11 mouse cellular contexts compared by ENCODE assay signal in the genomic region with DNA sequence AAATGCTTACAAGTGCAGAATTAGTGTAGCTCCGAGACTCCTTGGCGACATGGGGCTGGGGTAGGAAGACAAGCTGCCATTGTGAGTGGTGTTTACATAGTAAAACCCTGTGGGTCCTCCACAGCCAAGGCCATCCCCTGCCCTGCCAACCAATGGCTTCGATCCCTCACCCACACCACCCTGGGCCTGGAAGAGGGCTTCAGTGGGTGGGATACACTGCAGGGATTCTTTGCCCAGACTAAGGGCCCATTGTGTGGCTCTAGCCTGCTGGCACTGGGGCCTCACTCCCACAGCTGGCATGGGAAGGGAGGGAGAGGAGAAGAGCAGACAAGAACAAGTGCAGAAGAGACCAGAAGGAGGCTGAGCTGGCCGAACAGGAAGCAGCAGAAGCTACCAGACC. TPM values are rescaled to one million over a fixed set of nuclear protein-coding genes. Genes with fewer than 3 reads are reported as not detected.
DNase-seq lines count a peak whose midpoint lies in the region; ATAC-seq lines count a peak whose summit lies in the region.
"Had no signal": no experiment of that assay in that cellular context is flagged by ENCODE, and none has a peak within 500 bp of the region (broad histone marks: within the 10 kb centered on the region; RNA-seq: fewer than 3 reads in every experiment).

No protein-coding gene starts in this region.

- H3K27me3 ChIP-seq in midbrain, embryonic 11.5 days (ENCODE audit: control insufficient read depth, insufficient read depth, low read length): no peaks in the 10 kb centered on the region
- H3K27me3 ChIP-seq in midbrain, embryonic 14.5 days (ENCODE audit: control insufficient read depth, insufficient read depth, low read length): no peaks in the 10 kb centered on the region

- no peak overlapping the region for H3K9ac ChIP-seq in midbrain, embryonic 11.5 days (ENCODE audit: low read length)
- H3K9ac ChIP-seq in midbrain, embryonic 14.5 days (replicated peaks; ENCODE audit: low read length): no peak overlapping the region
- H3K9ac ChIP-seq: lung, embryonic 15.5 days had no signal

- H3K9me3 ChIP-seq in midbrain, embryonic 11.5 days (ENCODE audit: control insufficient read depth, low read length): no peaks in the 10 kb centered on the region
- H3K9me3 ChIP-seq in midbrain, embryonic 14.5 days (ENCODE audit: control insufficient read depth, low read length): no peaks in the 10 kb centered on the region
- H3K9me3 ChIP-seq: lung, embryonic 15.5 days had no signal

- no peak for ATAC-seq in midbrain, embryonic 11.5 days (ENCODE audit: low FRiP score)
- ATAC-seq in midbrain, embryonic 14.5 days (ENCODE audit: low FRiP score, low TSS enrichment): no peak

- H3K4me3 ChIP-seq in midbrain, embryonic 11.5 days (ENCODE audit: low read depth, low read length): no peak overlapping the region
- H3K4me3 ChIP-seq in midbrain, embryonic 14.5 days (replicated peaks; ENCODE audit: low read depth, low read length): no peak overlapping the region

- H3K36me3 ChIP-seq in midbrain, embryonic 11.5 days (ENCODE audit: control insufficient read depth, insufficient read depth, low read length): no peaks in the 10 kb centered on the region
- H3K36me3 ChIP-seq in midbrain, embryonic 14.5 days (ENCODE audit: control insufficient read depth, insufficient read depth, low read length): peaks cover 4% of the 10 kb centered on the region; the same call in 1 of the 2 replicates
- H3K36me3 ChIP-seq: lung, embryonic 15.5 days had no signal

- H3K4me1 ChIP-seq in midbrain, embryonic 11.5 days (ENCODE audit: control insufficient read depth, insufficient read depth, low read length): peaks cover 8% of the 10 kb centered on the region
- H3K4me1 ChIP-seq in midbrain, embryonic 14.5 days (ENCODE audit: control insufficient read depth, insufficient read depth, low read length): peaks cover 18% of the 10 kb centered on the region

- no peak overlapping the region for H3K27ac ChIP-seq in midbrain, embryonic 11.5 days (ENCODE audit: low read depth, low read length)
- no peak overlapping the region for H3K27ac ChIP-seq in midbrain, embryonic 14.5 days (replicated peaks; ENCODE audit: low read depth, low read length)
- H3K27ac ChIP-seq: gastrocnemius, adult 2 months; lung, embryonic 15.5 days had no signal

- peak; percentile 51 for DNase-seq in midbrain, embryonic 11.5 days (ENCODE audit: low spot score, missing footprints)
- no peak for DNase-seq in midbrain, embryonic 14.5 days
- DNase-seq in frontal cortex, adult 2 months (ENCODE audit: extremely low spot score in 1 of 2, low spot score in 1 of 2): peak; percentile 54 to 56
- peak; percentile 61 to 70 for DNase-seq in layer of hippocampus, postnatal 36 days
- peak; percentile 77 to 86 for DNase-seq in right cerebral cortex, postnatal 10 days (ENCODE audit: low spot score in 2 of 2)
- no peak for DNase-seq in heart, adult 9 months (ENCODE audit: low spot score in 2 of 2)
- no peak for DNase-seq in kidney, adult 8-10 months
- no peak for DNase-seq in adrenal gland, postnatal 36 days
- DNase-seq: adrenal gland, adult 2 months; gastrocnemius, adult 2 months had no signal

- WGBS in midbrain, embryonic 11.5 days: 80% methylated on average over 4 of the region's 4 CpGs
- 75% methylated on average over 4 of the region's 4 CpGs for WGBS in midbrain, embryonic 14.5 days

- H3K4me2 ChIP-seq in midbrain, embryonic 11.5 days: no peak overlapping the region
- no peak overlapping the region for H3K4me2 ChIP-seq in midbrain, embryonic 14.5 days (ENCODE audit: low read length)

RNA-seq across cellular contexts. Expression of gene Scamp5, which starts 1.1 kb away (rescaled TPM):
- 17.6 and 17.7 TPM in 2 replicates for polyA plus RNA-seq in midbrain, embryonic 11.5 days (2014; fragmentation: Nextera tagmentation; extraction: Ambion mirVana)
- 98.9 and 109 TPM in 2 replicates for polyA plus RNA-seq in midbrain, embryonic 14.5 days (2014; fragmentation: Nextera tagmentation; extraction: Ambion mirVana)
- 343 and 371 TPM in 2 replicates for polyA plus RNA-seq in frontal cortex, adult 2 months (2012; rRNA removed)
- total RNA-seq in layer of hippocampus, postnatal 36 days (2021): 100 to 1,000 TPM; 370 to 381 TPM
- 10 to 100 TPM in 1 of 2 experiments, 1 to 10 TPM in 1; 8.4 to 12.3 TPM for total RNA-seq in adrenal gland, postnatal 36 days (2021)

RNA-seq across cellular contexts. Expression of gene Ppcdc, which starts 29.0 kb away (rescaled TPM):
- 18.6 and 22.9 TPM in 2 replicates for polyA plus RNA-seq in midbrain, embryonic 11.5 days (2014; fragmentation: Nextera tagmentation; extraction: Ambion mirVana)
- polyA plus RNA-seq in midbrain, embryonic 14.5 days (2014; fragmentation: Nextera tagmentation; extraction: Ambion mirVana): 19.9 and 22.9 TPM in 2 replicates
- 23.3 and 24.5 TPM in 2 replicates for polyA plus RNA-seq in frontal cortex, adult 2 months (2012; rRNA removed)
- total RNA-seq in layer of hippocampus, postnatal 36 days (2021): 10 to 100 TPM; 14.9 to 17.7 TPM
- 10 to 100 TPM; 14.0 to 19.4 TPM for total RNA-seq in adrenal gland, postnatal 36 days (2021)

RNA-seq across cellular contexts. Expression of gene Rpp25, which starts 34.9 kb away (rescaled TPM):
- 12.8 and 14.1 TPM in 2 replicates for polyA plus RNA-seq in midbrain, embryonic 11.5 days (2014; fragmentation: Nextera tagmentation; extraction: Ambion mirVana)
- 28.1 and 30.7 TPM in 2 replicates for polyA plus RNA-seq in midbrain, embryonic 14.5 days (2014; fragmentation: Nextera tagmentation; extraction: Ambion mirVana)
- 32.6 and 46.9 TPM in 2 replicates for polyA plus RNA-seq in frontal cortex, adult 2 months (2012; rRNA removed)
- 1 to 10 TPM; 9.4 to 9.9 TPM for total RNA-seq in layer of hippocampus, postnatal 36 days (2021)
- 1 to 10 TPM; 1.4 to 4.0 TPM for total RNA-seq in adrenal gland, postnatal 36 days (2021)
- total RNA-seq: gastrocnemius, adult 2 months had no signal

RNA-seq across cellular contexts. Expression of gene Cox5a, which starts 52.2 kb away (rescaled TPM):
- 730 and 739 TPM in 2 replicates for polyA plus RNA-seq in midbrain, embryonic 11.5 days (2014; fragmentation: Nextera tagmentation; extraction: Ambion mirVana)
- 832 and 924 TPM in 2 replicates for polyA plus RNA-seq in midbrain, embryonic 14.5 days (2014; fragmentation: Nextera tagmentation; extraction: Ambion mirVana)
- 416 and 459 TPM in 2 replicates for polyA plus RNA-seq in frontal cortex, adult 2 months (2012; rRNA removed)
- 100 to 1,000 TPM; 387 to 406 TPM for total RNA-seq in layer of hippocampus, postnatal 36 days (2021)
- 100 to 1,000 TPM; 547 to 578 TPM for total RNA-seq in adrenal gland, postnatal 36 days (2021)

Comparison
In these comparisons a context has a peak if more than half of its experiments do, and no peak if none do; other contexts are left out.
1. DNase-seq: peak in midbrain, embryonic 11.5 days (single experiment), frontal cortex, adult 2 months (2 of 2), layer of hippocampus, postnatal 36 days (2 of 2) and right cerebral cortex, postnatal 10 days (2 of 2); none in midbrain, embryonic 14.5 days (single experiment), heart, adult 9 months (0 of 2), kidney, adult 8-10 months (0 of 2) and adrenal gland, postnatal 36 days (0 of 2).